Mouse (Mus musculus): ENCODE data around the gene Cdc14b. TPM values are rescaled to one million over a fixed set of nuclear protein-coding genes. Genes with fewer than 3 reads are reported as not detected.

Gene Cdc14b
- polyA plus RNA-seq, 1 experiment from 2014 or later, result 2.8 TPM

GRCm38 (mm10) chr13:64197899-64198298 is 77.2 kb downstream of the Cdc14b start:
- WGBS, result 80% methylated on average over 6 of the region's 6 CpGs
- H3K9me3 ChIP-seq (ENCODE audit: control insufficient read depth, low read length), result no peaks in the 10 kb centered on the region
- H3K4me3 ChIP-seq (ENCODE audit: low read length), result no peak overlapping the region
- H3K4me1 ChIP-seq (ENCODE audit: control insufficient read depth, insufficient read depth, low read depth, low read length), result no peaks in the 10 kb centered on the region
- H3K36me3 ChIP-seq (ENCODE audit: control insufficient read depth, insufficient read depth, low read length), result peaks cover 3% of the 10 kb centered on the region; the same call in 1 of the 2 replicates
- H3K9ac ChIP-seq (ENCODE audit: low read depth, low read length), result no peak overlapping the region
- H3K27ac ChIP-seq (ENCODE audit: low read depth, low read length), result no peak overlapping the region
- no peak overlapping the region for H3K4me2 ChIP-seq (ENCODE audit: low read length)
- no peaks in the 10 kb centered on the region for H3K27me3 ChIP-seq (replicated peaks; ENCODE audit: control insufficient read depth, insufficient read depth, low read length)
- ATAC-seq, result no peak

DNA sequence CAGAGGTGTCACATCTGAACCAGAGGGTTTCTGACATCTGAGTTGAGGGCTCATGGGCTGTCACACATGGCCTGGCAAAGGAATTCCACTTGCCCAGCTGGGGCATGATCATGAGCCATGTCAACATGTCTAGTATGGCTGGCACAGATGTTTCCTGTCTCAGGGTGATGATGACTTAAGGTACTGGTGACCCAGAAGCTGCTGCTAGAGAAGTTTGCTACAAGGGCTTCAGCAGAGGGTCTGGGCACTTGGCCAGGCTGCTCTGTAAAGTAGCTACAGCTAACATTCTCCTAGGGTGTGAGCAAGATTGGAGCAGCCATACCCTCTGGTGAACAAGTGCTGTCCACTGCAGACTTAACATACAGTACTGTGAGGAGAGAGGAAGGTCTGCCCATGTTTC is 88.0 kb downstream of the Cdc14b start:
- no peak for ATAC-seq

GRCm38 (mm10) chr13:64186516-64186915 is 88.6 kb downstream of the Cdc14b start:
- H3K36me3 ChIP-seq (ENCODE audit: control insufficient read depth, insufficient read depth, low read length), result peaks cover 27% of the 10 kb centered on the region
- no peak overlapping the region for H3K9ac ChIP-seq (ENCODE audit: low read depth, low read length)
- WGBS, result 97% methylated on average over 4 of the region's 4 CpGs
- H3K27me3 ChIP-seq (replicated peaks; ENCODE audit: control insufficient read depth, insufficient read depth, low read length), result no peaks in the 10 kb centered on the region
- ATAC-seq, result no peak
- H3K9me3 ChIP-seq (ENCODE audit: control insufficient read depth, low read length), result no peaks in the 10 kb centered on the region
- no peak overlapping the region for H3K4me3 ChIP-seq (ENCODE audit: low read length)
- no peaks in the 10 kb centered on the region for H3K4me1 ChIP-seq (ENCODE audit: control insufficient read depth, insufficient read depth, low read depth, low read length)
- H3K27ac ChIP-seq (ENCODE audit: low read depth, low read length), result no peak overlapping the region
- no peak overlapping the region for H3K4me2 ChIP-seq (ENCODE audit: low read length)

More for the DNA sequence above, 88.0 kb downstream of the Cdc14b start:
- H3K9me3 ChIP-seq (ENCODE audit: control insufficient read depth, low read length), result no peaks in the 10 kb centered on the region
- H3K4me3 ChIP-seq (ENCODE audit: low read length), result no peak overlapping the region
- peaks cover 22% of the 10 kb centered on the region for H3K36me3 ChIP-seq (ENCODE audit: control insufficient read depth, insufficient read depth, low read length)
- H3K4me2 ChIP-seq (ENCODE audit: low read length), result no peak overlapping the region
- no peak overlapping the region for H3K9ac ChIP-seq (ENCODE audit: low read depth, low read length)
- H3K27ac ChIP-seq (ENCODE audit: low read depth, low read length), result no peak overlapping the region
- H3K27me3 ChIP-seq (replicated peaks; ENCODE audit: control insufficient read depth, insufficient read depth, low read length), result no peaks in the 10 kb centered on the region
- no peaks in the 10 kb centered on the region for H3K4me1 ChIP-seq (ENCODE audit: control insufficient read depth, insufficient read depth, low read depth, low read length)

DNA sequence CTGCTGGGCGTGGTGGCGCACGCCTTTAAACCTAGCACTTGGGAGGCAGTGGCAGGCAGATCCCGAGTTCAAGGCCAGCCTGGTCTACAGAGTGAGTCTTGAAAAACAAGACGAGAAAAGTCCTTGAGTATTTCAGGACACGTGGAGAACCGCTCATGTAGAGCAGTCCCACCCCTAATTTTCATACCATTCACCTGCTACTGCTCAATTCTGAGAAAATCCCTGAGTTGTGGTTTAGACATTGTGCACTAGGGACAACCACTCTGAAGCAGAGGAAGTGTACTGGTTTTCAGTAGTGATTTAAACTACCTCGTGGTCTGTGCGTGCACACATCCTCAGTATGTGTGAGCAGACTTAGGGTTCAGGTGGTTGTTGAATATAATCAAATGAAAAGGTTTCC is 89.5 kb downstream of the Cdc14b start:
- peaks cover 27% of the 10 kb centered on the region for H3K36me3 ChIP-seq (ENCODE audit: control insufficient read depth, insufficient read depth, low read length)

DNA sequence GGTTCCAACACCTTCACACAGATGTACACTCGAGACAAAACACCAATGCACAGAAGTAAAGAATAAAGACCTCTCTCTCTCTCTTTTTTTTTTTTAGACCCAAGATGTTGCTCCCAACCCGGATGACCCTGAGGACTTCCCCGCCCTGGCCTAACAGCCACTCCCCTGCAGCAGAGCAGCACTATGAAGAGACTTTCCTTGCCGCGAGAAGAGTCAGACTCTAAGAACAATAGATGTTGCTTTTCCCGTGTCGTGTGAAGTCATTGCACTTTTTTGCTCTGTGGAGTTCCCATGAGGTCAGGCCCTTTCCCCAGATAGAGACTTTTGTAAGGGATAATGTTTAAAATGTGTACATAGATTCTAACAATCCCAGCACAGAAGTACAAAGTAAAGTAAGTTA is 89.9 kb downstream of the Cdc14b start:
- H3K4me3 ChIP-seq (ENCODE audit: low read length), result no peak overlapping the region
- H3K27me3 ChIP-seq (replicated peaks; ENCODE audit: control insufficient read depth, insufficient read depth, low read length), result no peaks in the 10 kb centered on the region
- H3K9me3 ChIP-seq (ENCODE audit: control insufficient read depth, low read length), result no peaks in the 10 kb centered on the region
- H3K27ac ChIP-seq (ENCODE audit: low read depth, low read length), result no peak overlapping the region
- H3K4me1 ChIP-seq (ENCODE audit: control insufficient read depth, insufficient read depth, low read depth, low read length), result no peaks in the 10 kb centered on the region
- no peak for ATAC-seq
- H3K36me3 ChIP-seq (ENCODE audit: control insufficient read depth, insufficient read depth, low read length), result peaks cover 27% of the 10 kb centered on the region
- H3K9ac ChIP-seq (ENCODE audit: low read depth, low read length), result no peak overlapping the region
- 73% methylated on average over 7 of the region's 7 CpGs for WGBS
- no peak overlapping the region for H3K4me2 ChIP-seq (ENCODE audit: low read length)

More for the DNA sequence above, 89.5 kb downstream of the Cdc14b start:
- Histone ChIP-seq H3K4me1 (ENCODE audit: control insufficient read depth, insufficient read depth, low read depth, low read length) (no peaks in the 10 kb centered on the region), H3K27ac (ENCODE audit: low read depth, low read length) (no peak overlapping the region), H3K4me2 (ENCODE audit: low read length) (no peak overlapping the region), H3K4me3 (ENCODE audit: low read length) (no peak overlapping the region), H3K9ac (ENCODE audit: low read depth, low read length) (no peak overlapping the region), H3K9me3 (ENCODE audit: control insufficient read depth, low read length) (no peaks in the 10 kb centered on the region), H3K27me3 (replicated peaks; ENCODE audit: control insufficient read depth, insufficient read depth, low read length) (no peaks in the 10 kb centered on the region)
- WGBS, result 95% methylated on average over 9 of the region's 9 CpGs
- ATAC-seq, result no peak

DNA sequence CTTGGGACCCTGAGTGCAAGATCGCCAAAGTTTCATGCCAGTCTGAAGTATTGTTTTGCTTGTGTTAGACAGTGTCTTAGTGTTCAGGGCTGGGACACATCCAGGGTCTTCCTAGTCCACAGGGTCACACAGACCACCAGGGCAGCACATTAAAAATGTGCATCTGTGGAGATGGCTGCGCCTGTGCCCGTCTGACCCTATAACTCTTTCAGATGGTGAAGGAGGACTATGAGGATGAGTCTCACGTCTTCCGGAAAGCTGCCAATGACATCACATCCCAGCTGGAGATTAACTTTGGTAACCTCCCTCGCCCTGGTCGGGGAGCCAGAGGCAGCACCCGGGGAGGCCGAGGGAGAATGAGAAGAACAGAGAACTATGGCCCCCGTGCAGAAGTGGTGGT is 90.7 kb downstream of the Cdc14b start:
- no peak overlapping the region for H3K27ac ChIP-seq (ENCODE audit: low read depth, low read length)
- no peaks in the 10 kb centered on the region for H3K4me1 ChIP-seq (ENCODE audit: control insufficient read depth, insufficient read depth, low read depth, low read length)
- no peaks in the 10 kb centered on the region for H3K27me3 ChIP-seq (replicated peaks; ENCODE audit: control insufficient read depth, insufficient read depth, low read length)
- ATAC-seq, result no peak
- H3K36me3 ChIP-seq (ENCODE audit: control insufficient read depth, insufficient read depth, low read length), result peaks cover 27% of the 10 kb centered on the region
- H3K9me3 ChIP-seq (ENCODE audit: control insufficient read depth, low read length), result no peaks in the 10 kb centered on the region
- no peak overlapping the region for H3K4me3 ChIP-seq (ENCODE audit: low read length)
- H3K9ac ChIP-seq (ENCODE audit: low read depth, low read length), result no peak overlapping the region
- 85% methylated on average over 10 of the region's 10 CpGs for WGBS
- no peak overlapping the region for H3K4me2 ChIP-seq (ENCODE audit: low read length)

DNA sequence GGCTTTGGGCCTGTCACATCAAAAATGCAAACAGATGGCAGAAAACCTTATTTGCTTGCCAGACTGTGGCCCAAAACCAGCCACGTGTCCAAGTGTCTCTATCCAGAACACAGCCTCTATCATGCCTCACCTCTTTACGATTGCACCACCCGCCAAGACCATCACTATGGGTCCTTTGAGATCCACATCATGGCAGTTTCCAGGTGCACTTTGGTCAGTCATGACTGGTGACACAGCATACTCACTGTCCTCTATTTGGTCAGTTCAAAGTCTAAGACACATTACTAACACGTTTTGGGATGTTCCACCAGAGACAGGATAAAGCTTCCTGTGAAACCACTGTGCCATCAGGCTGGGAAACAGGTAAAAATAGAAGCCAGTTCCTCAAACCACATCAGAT is 91.5 kb downstream of the Cdc14b start:
- 86% methylated on average over 4 of the region's 4 CpGs for WGBS
- peaks cover 27% of the 10 kb centered on the region for H3K36me3 ChIP-seq (ENCODE audit: control insufficient read depth, insufficient read depth, low read length)
- H3K9me3 ChIP-seq (ENCODE audit: control insufficient read depth, low read length), result no peaks in the 10 kb centered on the region
- no peaks in the 10 kb centered on the region for H3K27me3 ChIP-seq (replicated peaks; ENCODE audit: control insufficient read depth, insufficient read depth, low read length)
- H3K4me1 ChIP-seq (ENCODE audit: control insufficient read depth, insufficient read depth, low read depth, low read length), result no peaks in the 10 kb centered on the region
- no peak overlapping the region for H3K9ac ChIP-seq (ENCODE audit: low read depth, low read length)
- no peak overlapping the region for H3K27ac ChIP-seq (ENCODE audit: low read depth, low read length)
- no peak overlapping the region for H3K4me3 ChIP-seq (ENCODE audit: low read length)
- no peak for ATAC-seq
- H3K4me2 ChIP-seq (ENCODE audit: low read length), result no peak overlapping the region

DNA sequence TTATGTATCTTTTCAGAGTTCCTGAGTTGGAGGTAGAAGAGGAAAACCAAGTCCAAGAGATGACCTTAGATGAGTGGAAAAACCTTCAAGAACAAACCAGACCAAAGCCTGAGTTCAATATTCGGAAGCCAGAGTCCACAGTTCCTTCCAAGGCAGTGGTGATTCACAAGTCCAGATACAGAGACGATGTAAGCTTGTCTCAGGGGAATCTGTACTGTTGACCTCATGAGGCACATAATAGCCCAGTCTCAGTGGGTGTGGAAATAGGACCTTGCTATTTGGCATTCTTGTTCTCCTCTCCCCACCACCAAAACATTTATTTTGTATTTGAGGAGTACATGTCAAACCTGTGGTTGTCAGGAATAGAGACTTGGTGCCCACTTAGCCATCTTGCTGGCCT is 93.0 kb downstream of the Cdc14b start:
- H3K27ac ChIP-seq (ENCODE audit: low read depth, low read length), result no peak overlapping the region
- H3K36me3 ChIP-seq (ENCODE audit: control insufficient read depth, insufficient read depth, low read length), result peaks cover 30% of the 10 kb centered on the region
- no peak overlapping the region for H3K4me2 ChIP-seq (ENCODE audit: low read length)
- no peaks in the 10 kb centered on the region for H3K9me3 ChIP-seq (ENCODE audit: control insufficient read depth, low read length)
- no peak overlapping the region for H3K9ac ChIP-seq (ENCODE audit: low read depth, low read length)
- H3K4me1 ChIP-seq (ENCODE audit: control insufficient read depth, insufficient read depth, low read depth, low read length), result no peaks in the 10 kb centered on the region
- no peak overlapping the region for H3K4me3 ChIP-seq (ENCODE audit: low read length)
- 95% methylated on average over 2 of the region's 2 CpGs for WGBS
- ATAC-seq, result no peak
- no peaks in the 10 kb centered on the region for H3K27me3 ChIP-seq (replicated peaks; ENCODE audit: control insufficient read depth, insufficient read depth, low read length)

DNA sequence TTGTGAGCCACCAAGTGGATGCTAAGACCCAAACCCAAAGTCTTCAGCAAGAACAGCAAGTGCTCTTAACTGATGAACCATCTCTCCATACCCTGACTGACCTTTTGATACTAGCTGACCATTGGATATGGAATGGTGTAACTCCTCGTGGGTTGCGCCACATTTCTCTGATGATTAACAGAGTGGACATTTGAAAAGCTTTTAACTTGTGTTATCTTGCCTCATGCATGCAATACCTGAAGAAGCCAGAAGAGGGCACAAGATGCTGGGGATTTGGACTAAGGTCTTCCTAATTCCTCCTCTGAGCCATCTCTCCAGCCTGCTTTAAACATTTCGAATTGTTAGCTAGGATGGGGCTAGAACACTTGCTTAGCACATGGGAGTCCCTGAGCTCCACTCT is 94.2 kb downstream of the Cdc14b start:
- Histone ChIP-seq H3K4me3 (ENCODE audit: low read length) (no peak overlapping the region), H3K9ac (ENCODE audit: low read depth, low read length) (no peak overlapping the region), H3K9me3 (ENCODE audit: control insufficient read depth, low read length) (no peaks in the 10 kb centered on the region), H3K27me3 (replicated peaks; ENCODE audit: control insufficient read depth, insufficient read depth, low read length) (no peaks in the 10 kb centered on the region), H3K27ac (ENCODE audit: low read depth, low read length) (no peak overlapping the region), H3K4me1 (ENCODE audit: control insufficient read depth, insufficient read depth, low read depth, low read length) (no peaks in the 10 kb centered on the region), H3K4me2 (ENCODE audit: low read length) (no peak overlapping the region), H3K36me3 (ENCODE audit: control insufficient read depth, insufficient read depth, low read length) (peaks cover 28% of the 10 kb centered on the region)
- 82% methylated on average over 3 of the region's 3 CpGs for WGBS
- ATAC-seq, result no peak

- Histone ChIP-seq H3K4me1 (ENCODE audit: control insufficient read depth, insufficient read depth, low read depth, low read length) (no peaks in the 10 kb centered on the region), H3K27ac (ENCODE audit: low read depth, low read length) (no peak overlapping the region), H3K4me2 (ENCODE audit: low read length) (no peak overlapping the region), H3K36me3 (ENCODE audit: control insufficient read depth, insufficient read depth, low read length) (peaks cover 25% of the 10 kb centered on the region), H3K9me3 (ENCODE audit: control insufficient read depth, low read length) (no peaks in the 10 kb centered on the region), H3K27me3 (replicated peaks; ENCODE audit: control insufficient read depth, insufficient read depth, low read length) (no peaks in the 10 kb centered on the region), H3K4me3 (ENCODE audit: low read length) (no peak overlapping the region), H3K9ac (ENCODE audit: low read depth, low read length) (no peak overlapping the region)
- 91% methylated on average over 4 of the region's 4 CpGs for WGBS
- ATAC-seq, result no peak
Observed at GRCm38 (mm10) chr13:64180300-64180699, 94.8 kb downstream of the Cdc14b start.
